Comparison of ENCODE assay signal across 13 mouse cellular contexts in the genomic region with DNA sequence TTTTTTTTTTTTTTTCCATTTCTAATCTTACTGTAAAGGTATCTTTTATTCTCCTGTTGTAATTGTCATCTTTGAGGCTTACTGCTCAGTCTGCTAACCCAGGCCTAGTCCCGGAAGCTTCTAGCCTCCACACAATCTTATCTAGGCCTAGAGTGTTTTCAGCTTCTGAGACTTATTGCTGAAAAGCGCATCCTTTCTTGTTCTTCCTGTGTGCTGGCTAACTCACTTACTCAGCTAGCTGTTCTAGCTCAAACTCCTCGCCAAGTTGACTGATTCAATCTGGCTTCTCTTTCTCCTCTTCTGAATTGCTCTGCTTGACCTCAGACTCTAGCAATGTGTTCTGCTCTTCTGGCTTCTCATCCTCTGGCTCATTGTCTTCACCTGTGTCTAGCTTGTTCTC. TPM values are rescaled to one million over a fixed set of nuclear protein-coding genes. Genes with fewer than 3 reads are reported as not detected.
DNase-seq lines count a peak whose midpoint lies in the region; ATAC-seq and TF ChIP-seq lines count a peak whose summit lies in the region.
"Had no signal": no experiment of that assay in that cellular context is flagged by ENCODE, and none has a peak within 500 bp of the region (broad histone marks: within the 10 kb centered on the region; RNA-seq: fewer than 3 reads in every experiment).

No protein-coding gene starts in this region.

- H3K27me3 ChIP-seq in heart, adult 2 months (ENCODE audit: control insufficient read depth, insufficient read depth, low read length), result no peaks in the 10 kb centered on the region
- no peaks in the 10 kb centered on the region for H3K27me3 ChIP-seq in megakaryocyte, embryonic 14.5 days (replicated peaks)
- no peaks in the 10 kb centered on the region for H3K27me3 ChIP-seq in stomach, embryonic 16.5 days (ENCODE audit: control insufficient read depth, insufficient read depth, low read length)
- H3K27me3 ChIP-seq: hindbrain, embryonic 15.5 days had no signal

- no peak for TF ChIP-seq POLR2A in heart, adult 2 months (IDR thresholded peaks at IDR 0.05; ENCODE audit: insufficient read depth, low read depth, low read length)

- peak overlapping the region; percentile 43 for H3K4me2 ChIP-seq in stomach, embryonic 16.5 days (ENCODE audit: low read depth, low read length)

- intact Hi-C loops in heart, adult 2 months (cut with DNase I), result loop anchor here (2.0 to 10.0 kb wide), 2 partner anchors 269 to 369 kb away; partner anchors contain the start of gene Depdc1b
- intact Hi-C loops in heart, postnatal 36 days (cut with DNase I), result loop anchor here (2.0 to 10.0 kb wide), 3 partner anchors 107 to 1101 kb away; partner anchors contain the start of gene Dimt1
- intact Hi-C loops in gastrocnemius, postnatal 14 days (cut with DNase I; ENCODE audit: low total_unique reads), result loop anchor here (10.0 kb wide), 3 partner anchors 109 to 581 kb away; partner anchors contain the start of genes Ercc8 and Ndufaf2

- H3K9me3 ChIP-seq in megakaryocyte, embryonic 14.5 days, result no peaks in the 10 kb centered on the region
- no peaks in the 10 kb centered on the region for H3K9me3 ChIP-seq in stomach, embryonic 16.5 days (replicated peaks; ENCODE audit: control insufficient read depth, low read length)
- H3K9me3 ChIP-seq: hindbrain, embryonic 15.5 days had no signal

- no peak for TF ChIP-seq EP300 in heart, adult 2 months (IDR thresholded peaks at IDR 0.05; ENCODE audit: insufficient read depth, low read depth, low read length)

- peak overlapping the region; percentile 85; the same call in 1 of the 2 replicates for H3K4me3 ChIP-seq in heart, adult 2 months
- H3K4me3 ChIP-seq in megakaryocyte, embryonic 14.5 days (replicated peaks), result peak overlapping the region; percentile 54
- peak overlapping the region; percentile 21 for H3K4me3 ChIP-seq in stomach, embryonic 16.5 days (replicated peaks; ENCODE audit: low read length)

- DNase-seq in heart, adult 2 months, result no peak
- no peak for DNase-seq in heart, postnatal 36 days
- no peak for DNase-seq in right cerebral cortex, postnatal 14 days
- DNase-seq in gastrocnemius, postnatal 14 days, result no peak
- DNase-seq: adrenal gland, adult 2 months; cerebellum, adult 18-20 months; gastrocnemius, postnatal 25 days; lung, postnatal 36 days had no signal

- TF ChIP-seq CTCF in heart, adult 2 months (IDR thresholded peaks at IDR 0.05), result no peak

- no peaks in the 10 kb centered on the region for H3K79me2 ChIP-seq in heart, adult 2 months (replicated peaks; ENCODE audit: control insufficient read depth, insufficient read depth, low read length)

- no peak for ATAC-seq in megakaryocyte, adult 5-6 weeks (ENCODE audit: poor library complexity, severe bottlenecking)
- peak; percentile 19 for ATAC-seq in inflammation-experienced regulatory T-cells, adult 6 months
- no peak for ATAC-seq in stomach, embryonic 16.5 days (ENCODE audit: insufficient read depth, low FRiP score)

- no peak overlapping the region for H3K27ac ChIP-seq in heart, adult 2 months
- H3K27ac ChIP-seq in stomach, embryonic 16.5 days (ENCODE audit: low read length), result peak overlapping the region; percentile 69

- H3K4me1 ChIP-seq in heart, adult 2 months (ENCODE audit: control insufficient read depth, insufficient read depth, low read length), result peaks cover 8% of the 10 kb centered on the region
- H3K4me1 ChIP-seq in megakaryocyte, embryonic 14.5 days, result peaks cover 40% of the 10 kb centered on the region
- H3K4me1 ChIP-seq in stomach, embryonic 16.5 days (ENCODE audit: control insufficient read depth, insufficient read depth, low read length), result peaks cover 23% of the 10 kb centered on the region

- no peak overlapping the region for H3K9ac ChIP-seq in heart, adult 2 months (ENCODE audit: low read depth, low read length)
- 0 out of 2 replicates have a peak overlapping the region, but pooled peaks have one; percentile 54 for H3K9ac ChIP-seq in stomach, embryonic 16.5 days (ENCODE audit: low read length)

- peaks cover 8% of the 10 kb centered on the region; the same call in 1 of the 2 replicates for H3K36me3 ChIP-seq in heart, adult 2 months (ENCODE audit: control insufficient read depth, insufficient read depth, low read length)
- peaks cover 40% of the 10 kb centered on the region for H3K36me3 ChIP-seq in megakaryocyte, embryonic 14.5 days (replicated peaks; ENCODE audit: low read length)
- peaks cover 3% of the 10 kb centered on the region; the same call in 1 of the 2 replicates for H3K36me3 ChIP-seq in stomach, embryonic 16.5 days (ENCODE audit: control insufficient read depth, insufficient read depth, low read length)
- H3K36me3 ChIP-seq: hindbrain, embryonic 15.5 days had no signal

- 49% methylated on average over 3 of the region's 3 CpGs for WGBS in heart, adult 2 months
- 58% methylated on average over 3 of the region's 3 CpGs for WGBS in stomach, embryonic 16.5 days

RNA-seq across cellular contexts. Expression of gene Smim15, which starts 1.4 kb away (rescaled TPM):
- total RNA-seq in heart, adult 2 months (2021), result 10 to 100 TPM; 21.5 to 21.8 TPM
- polyA plus RNA-seq in heart, adult 2 months (2012; rRNA removed), result 6.7 and 13.5 TPM in 2 replicates
- 10 to 100 TPM; 21.0 to 21.6 TPM for total RNA-seq in heart, postnatal 36 days (2021)
- 1.1 and 7.4 TPM in 2 replicates for polyA plus RNA-seq in megakaryocyte, embryonic 14.5 days (2012; ENCODE audit: insufficient read depth, low replicate concordance)
- total RNA-seq in megakaryocyte, adult 5-6 weeks (2015), result 72.6 and 76.1 TPM in 2 replicates
- 162 and 166 TPM in 2 replicates for total RNA-seq in megakaryocyte, adult 5-6 weeks (2017)
- 100 to 1,000 TPM in 1 of 3 experiments, 10 to 100 TPM in 2; 67.7 to 100 (median 82.4) TPM for polyA plus RNA-seq in inflammation-experienced regulatory T-cells, adult 6 months (2017; shearing (Covaris generic))
- 64.4 and 69.3 TPM in 2 replicates for polyA plus RNA-seq in stomach, embryonic 16.5 days (2015; fragmentation: Nextera tagmentation; extraction: Ambion mirVana)
- 10 to 100 TPM; 18.7 to 20.1 TPM for total RNA-seq in gastrocnemius, postnatal 14 days (2021)

Comparison
In these comparisons a context has a peak if more than half of its experiments do, and no peak if none do; other contexts are left out.
1. H3K4me3 ChIP-seq: peak in every context shown above with its lines; median percentile 85 in heart, adult 2 months; 54 in megakaryocyte, embryonic 14.5 days; 21 in stomach, embryonic 16.5 days.